Mouse (Mus musculus) thymus, adult 2 months (tissue): ENCODE data around the gene Etv6. TPM values are rescaled to one million over a fixed set of nuclear protein-coding genes. Genes with fewer than 3 reads are reported as not detected.

Experiments
- DNase-seq: peaks from one replicate; pipeline ENCODE4 v3.0.0; 2021
- H3K27ac ChIP-seq: fragments of 200-500 bp; 2 replicates; pipeline ENCODE4 v1.5.1; 2012; ENCODE audit warnings: low read length, control low read depth; ENCODE audit not compliant: control insufficient read depth, insufficient read depth
- H3K27me3 ChIP-seq: fragments of 200-500 bp; 2 replicates; pipeline ENCODE4 v1.6.1; 2012; ENCODE audit warnings: mild to moderate bottlenecking, low read length, moderate library complexity, mixed read lengths; ENCODE audit not compliant: control insufficient read depth, insufficient read depth
- H3K36me3 ChIP-seq: fragments of 200-500 bp; 2 replicates; pipeline ENCODE4 v1.6.1; 2012; ENCODE audit warnings: mild to moderate bottlenecking, low read length, moderate library complexity; ENCODE audit not compliant: control insufficient read depth, insufficient read depth
- H3K4me1 ChIP-seq: fragments of 200-500 bp; replicated peaks from 2 replicates; pipeline ENCODE4 v1.6.1; 2012; ENCODE audit warnings: low read length; ENCODE audit not compliant: control insufficient read depth, insufficient read depth
- H3K4me3 ChIP-seq: fragments of 200-500 bp; 2 replicates; pipeline ENCODE4 v1.5.1; 2012; ENCODE audit warnings: mild to moderate bottlenecking, low read length, control low read depth, moderate library complexity; ENCODE audit not compliant: control insufficient read depth, insufficient read depth
- CTCF ChIP-seq: fragments of 200-500 bp; IDR thresholded peaks from 2 replicates; pipeline ENCODE4 v1.5.1; 2012; ENCODE audit warnings: mild to moderate bottlenecking, control low read depth, low read length, moderate library complexity, borderline replicate concordance; ENCODE audit not compliant: control insufficient read depth, poor library complexity, insufficient read depth; ENCODE audit errors: extremely low read depth
- POLR2A ChIP-seq: fragments of 200-500 bp; IDR thresholded peaks from 2 replicates; pipeline ENCODE4 v1.6.1; 2012; ENCODE audit warnings: mild to moderate bottlenecking, low read length, control low read depth, moderate library complexity; ENCODE audit not compliant: control insufficient read depth, poor library complexity, insufficient read depth; ENCODE audit errors: extremely low read depth
- WGBS: fragments of 180-500 bp; shearing (Covaris S2); methylation state at CpG from one replicate; pipeline ENCODE4 v1.1.7; 2018; 5-methylcytosine and 5-hydroxymethylcytosine counted together
- polyA plus RNA-seq: library from polyadenylated mRNA; depleted of rRNA; stranded (reverse); fragments of >200 nt; gene quantifications from 2 replicates; pipeline ENCODE4 v1.2.3, GENCODE M21; 2012

The Etv6 gene
- polyA plus RNA-seq, 1 experiment: 43.8 TPM

- Histone ChIP-seq H3K36me3 (no peaks in the 10 kb centered on the region), H3K27me3 (no peaks in the 10 kb centered on the region), H3K27ac (no peak overlapping the region), H3K4me1 (peaks cover under 1% of the 10 kb centered on the region), H3K4me3 (no peak overlapping the region)
- 48% methylated on average over 7 of the region's 7 CpGs for WGBS
- no peak for TF ChIP-seq CTCF
- TF ChIP-seq POLR2A: no peak
- DNase-seq: no peak
These were observed 36.9 kb downstream of the Etv6 start for GRCm38 (mm10) chr6:134072439-134072838.

- no peak overlapping the region for H3K27ac ChIP-seq
- no peaks in the 10 kb centered on the region for H3K4me1 ChIP-seq
- H3K36me3 ChIP-seq: no peaks in the 10 kb centered on the region
- no peak overlapping the region for H3K4me3 ChIP-seq
- WGBS: 75% methylated on average over 6 of the region's 6 CpGs
- TF ChIP-seq POLR2A: no peak
- no peak for DNase-seq
- no peaks in the 10 kb centered on the region for H3K27me3 ChIP-seq
These were observed 37.4 kb downstream of the Etv6 start for GRCm38 (mm10) chr6:134072906-134073305.

- no peak overlapping the region for H3K4me3 ChIP-seq
- no peak overlapping the region for H3K27ac ChIP-seq
- WGBS: 86% methylated on average over 1 of the region's 1 CpGs
- no peaks in the 10 kb centered on the region for H3K36me3 ChIP-seq
- no peaks in the 10 kb centered on the region for H3K27me3 ChIP-seq
- H3K4me1 ChIP-seq: no peaks in the 10 kb centered on the region
- TF ChIP-seq POLR2A (no peak), CTCF (no peak)
- DNase-seq: no peak
These were observed 38.9 kb downstream of the Etv6 start for GRCm38 (mm10) chr6:134074353-134074752.

GRCm38 (mm10) chr6:134075031-134075430, 39.5 kb downstream of the Etv6 start:
- 92% methylated on average over 6 of the region's 6 CpGs for WGBS
- Histone ChIP-seq H3K4me1 (no peaks in the 10 kb centered on the region), H3K4me3 (no peak overlapping the region), H3K36me3 (no peaks in the 10 kb centered on the region), H3K27ac (no peak overlapping the region), H3K27me3 (no peaks in the 10 kb centered on the region)
- DNase-seq: no peak
- TF ChIP-seq CTCF (no peak), POLR2A (no peak)

GRCm38 (mm10) chr6:134078016-134078415, 42.5 kb downstream of the Etv6 start:
- no peak for DNase-seq

GRCm38 (mm10) chr6:134079112-134079511, 43.6 kb downstream of the Etv6 start:
- peaks cover 3% of the 10 kb centered on the region for H3K4me1 ChIP-seq

More at GRCm38 (mm10) chr6:134078016-134078415, 42.5 kb downstream of the Etv6 start:
- Histone ChIP-seq H3K4me3 (no peak overlapping the region), H3K4me1 (peaks cover 3% of the 10 kb centered on the region), H3K27ac (no peak overlapping the region), H3K27me3 (no peaks in the 10 kb centered on the region), H3K36me3 (no peaks in the 10 kb centered on the region)
- 85% methylated on average over 6 of the region's 6 CpGs for WGBS
- TF ChIP-seq POLR2A (no peak), CTCF (no peak)

GRCm38 (mm10) chr6:134079563-134079962, 44.1 kb downstream of the Etv6 start:
- no peak for DNase-seq
- WGBS: 93% methylated on average over 2 of the region's 2 CpGs
- Histone ChIP-seq H3K36me3 (no peaks in the 10 kb centered on the region; the same call in 1 of the 2 replicates), H3K27ac (no peak overlapping the region), H3K4me1 (peaks cover 3% of the 10 kb centered on the region), H3K4me3 (no peak overlapping the region), H3K27me3 (no peaks in the 10 kb centered on the region)
- TF ChIP-seq POLR2A: no peak
- no peak for TF ChIP-seq CTCF

More at GRCm38 (mm10) chr6:134079112-134079511, 43.6 kb downstream of the Etv6 start:
- WGBS: 95% methylated on average over 9 of the region's 9 CpGs
- TF ChIP-seq CTCF: no peak
- H3K4me3 ChIP-seq: no peak overlapping the region
- no peaks in the 10 kb centered on the region for H3K27me3 ChIP-seq
- no peak overlapping the region for H3K27ac ChIP-seq
- DNase-seq: no peak
- H3K36me3 ChIP-seq: no peaks in the 10 kb centered on the region; the same call in 1 of the 2 replicates
